Mouse (Mus musculus) lung, postnatal 0 days (tissue): ENCODE data around the gene Map2k1. TPM values are rescaled to one million over a fixed set of nuclear protein-coding genes. Genes with fewer than 3 reads are reported as not detected.

Source experiments
- ATAC-seq: fragments of 200-750 bp; cut with Nextera tagmentation; 2 replicates; pipeline ENCODE4 v1.8.0; 2017; ENCODE audit warnings: moderate library complexity
- DNase-seq: peaks from one replicate; pipeline ENCODE4 v3.0.0-alpha.2; 2016; ENCODE audit warnings: low spot score
- H3K27ac ChIP-seq: fragments of 300-500 bp; sonication (generic); 2 replicates; pipeline ENCODE4 v1.5.1; 2014; ENCODE audit warnings: antibody characterized with exemption, mild to moderate bottlenecking, low read length, mixed read lengths
- H3K27me3 ChIP-seq: fragments of 300-500 bp; sonication (generic); replicated peaks from 2 replicates; pipeline ENCODE4 v1.6.1; 2014; ENCODE audit warnings: low read length, mixed read lengths; ENCODE audit not compliant: insufficient read depth
- H3K36me3 ChIP-seq: fragments of 300-500 bp; sonication (generic); 2 replicates; pipeline ENCODE4 v1.6.1; 2014; ENCODE audit warnings: low read length, mixed read lengths; ENCODE audit not compliant: insufficient read depth
- H3K4me1 ChIP-seq: fragments of 300-500 bp; sonication (generic); 2 replicates; pipeline ENCODE4 v1.6.1; 2014; ENCODE audit warnings: antibody characterized with exemption, low read depth, low read length, mixed read lengths; ENCODE audit not compliant: insufficient read depth
- H3K4me2 ChIP-seq: fragments of 300-500 bp; sonication (generic); replicated peaks from 2 replicates; pipeline ENCODE4 v1.6.1; 2014; ENCODE audit warnings: low read depth, mild to moderate bottlenecking, low read length, moderate library complexity, mixed read lengths
- H3K4me3 ChIP-seq: fragments of 300-500 bp; sonication (generic); 2 replicates; pipeline ENCODE4 v1.5.1; 2014; ENCODE audit warnings: low read depth, low read length
- H3K9ac ChIP-seq: fragments of 300-500 bp; sonication (generic); replicated peaks from 2 replicates; pipeline ENCODE4 v1.6.1; 2014; ENCODE audit warnings: low read depth, mild to moderate bottlenecking
- H3K9me3 ChIP-seq: fragments of 300-500 bp; sonication (generic); 2 replicates; pipeline ENCODE4 v1.6.1; 2016; ENCODE audit warnings: low read length, mixed read lengths
- CTCF ChIP-seq: IDR thresholded peaks from 2 replicates; pipeline ENCODE4 v1.5.1; 2016; ENCODE audit warnings: antibody characterized with exemption, mild to moderate bottlenecking
- EP300 ChIP-seq: IDR thresholded peaks from 2 replicates; pipeline ENCODE4 v1.6.1; 2016; ENCODE audit warnings: antibody characterized with exemption, mild to moderate bottlenecking, control low read depth
- whole genome bisulfite sequencing: fragments of 180-500 bp; shearing (Covaris S2); extraction: QIAGEN DNeasy Blood & Tissue Kit; methylation state at CpG from one replicate; pipeline ENCODE4 v1.1.7; 2014; 5-methylcytosine and 5-hydroxymethylcytosine counted together
- polyA plus RNA-seq: library from polyadenylated mRNA; unstranded; fragments of >200 nt; fragmentation: Nextera tagmentation; extraction: Ambion mirVana; gene quantifications from 2 replicates; pipeline ENCODE4 v1.2.1, GENCODE M21; 2015

Map2k1 gene
- polyA plus RNA-seq, 1 experiment from 2014 or later: 67.1 TPM

DNA sequence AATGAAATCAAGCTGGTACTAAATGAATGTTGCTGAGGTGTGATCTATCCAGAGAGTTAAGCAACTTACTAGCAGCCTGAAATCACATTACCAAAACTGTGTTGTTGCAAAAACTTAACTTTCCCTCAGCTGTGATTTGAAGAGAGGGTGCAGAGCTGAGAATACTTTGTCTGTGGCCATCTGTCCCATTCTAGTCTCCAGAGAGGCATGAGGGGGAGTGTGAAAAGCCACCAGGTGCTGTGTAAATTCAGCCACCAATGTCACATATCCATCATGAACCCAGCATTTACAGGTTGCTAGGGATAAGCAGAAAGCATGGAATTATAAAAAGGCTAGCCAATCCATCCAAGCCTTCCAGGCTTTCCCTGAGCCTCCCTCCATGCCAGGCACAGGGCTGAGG, 24.5 kb downstream of the Map2k1 start:
- Histone ChIP-seq H3K4me2 (no peak overlapping the region), H3K27ac (no peak overlapping the region), H3K36me3 (no peaks in the 10 kb centered on the region), H3K9me3 (no peaks in the 10 kb centered on the region), H3K4me3 (no peak overlapping the region), H3K9ac (no peak overlapping the region), H3K4me1 (peaks cover 9% of the 10 kb centered on the region; the same call in 1 of the 2 replicates), H3K27me3 (no peaks in the 10 kb centered on the region)
- TF ChIP-seq EP300 (no peak), CTCF (no peak)
- ATAC-seq (no peak), DNase-seq (no peak)

DNA sequence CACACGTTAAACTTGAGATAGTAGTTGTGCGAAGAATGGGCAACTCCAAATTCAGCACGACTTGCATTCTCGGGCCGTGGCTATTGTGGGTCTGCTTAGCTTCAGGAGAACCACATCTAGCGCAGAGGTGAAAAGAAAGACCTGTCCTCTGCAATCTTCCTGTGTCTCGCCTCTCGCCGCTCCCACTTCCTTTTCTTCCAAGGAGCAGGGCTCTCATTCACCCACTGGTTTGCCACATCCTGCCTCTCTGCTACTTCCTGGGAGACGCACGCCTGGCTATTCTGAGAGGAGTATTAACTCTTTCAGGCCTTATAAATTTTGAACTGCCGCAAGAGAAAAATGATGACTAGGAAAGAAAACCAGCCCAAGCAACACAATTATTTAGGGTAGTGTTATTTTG, 25.7 kb downstream of the Map2k1 start:
- whole genome bisulfite sequencing: 56% methylated on average over 12 of the region's 12 CpGs
- H3K27me3 ChIP-seq: no peaks in the 10 kb centered on the region
- TF ChIP-seq CTCF: no peak
- no peak for TF ChIP-seq EP300
- H3K36me3 ChIP-seq: no peaks in the 10 kb centered on the region
- no peaks in the 10 kb centered on the region for H3K9me3 ChIP-seq
- no peak overlapping the region for H3K4me3 ChIP-seq
- peaks cover 9% of the 10 kb centered on the region; the same call in 1 of the 2 replicates for H3K4me1 ChIP-seq
- ATAC-seq (no peak), DNase-seq (peak; percentile 53)
- peak overlapping the region; percentile 11; the same call in 1 of the 2 replicates for H3K4me2 ChIP-seq
- no peak overlapping the region for H3K27ac ChIP-seq
- H3K9ac ChIP-seq: no peak overlapping the region

DNA sequence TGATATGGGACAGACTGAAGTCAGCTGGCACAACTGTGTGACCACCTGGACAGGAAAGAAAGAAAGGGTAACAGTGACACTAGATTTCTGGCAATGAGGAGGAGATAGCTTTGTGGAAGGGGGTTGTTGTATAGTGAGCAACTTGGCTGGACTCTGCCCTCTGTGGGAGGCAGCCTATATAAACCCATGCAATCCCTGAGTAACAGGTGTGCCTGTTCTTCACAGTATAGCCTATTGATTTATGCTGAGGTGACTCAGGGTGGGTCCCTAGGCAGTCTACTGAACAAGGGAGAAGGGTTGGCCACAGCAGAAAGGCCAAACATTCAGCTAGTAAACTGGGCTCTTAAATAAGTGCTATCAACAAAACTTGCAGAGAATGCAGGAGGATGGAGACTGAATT, 27.6 kb downstream of the Map2k1 start:
- DNase-seq (no peak), ATAC-seq (no peak)
- Histone ChIP-seq H3K9ac (no peak overlapping the region), H3K4me1 (no peaks in the 10 kb centered on the region; the same call in 1 of the 2 replicates), H3K27me3 (no peaks in the 10 kb centered on the region), H3K36me3 (no peaks in the 10 kb centered on the region), H3K4me2 (no peak overlapping the region), H3K4me3 (no peak overlapping the region), H3K27ac (no peak overlapping the region), H3K9me3 (no peaks in the 10 kb centered on the region)
- TF ChIP-seq CTCF (no peak), EP300 (no peak)

DNA sequence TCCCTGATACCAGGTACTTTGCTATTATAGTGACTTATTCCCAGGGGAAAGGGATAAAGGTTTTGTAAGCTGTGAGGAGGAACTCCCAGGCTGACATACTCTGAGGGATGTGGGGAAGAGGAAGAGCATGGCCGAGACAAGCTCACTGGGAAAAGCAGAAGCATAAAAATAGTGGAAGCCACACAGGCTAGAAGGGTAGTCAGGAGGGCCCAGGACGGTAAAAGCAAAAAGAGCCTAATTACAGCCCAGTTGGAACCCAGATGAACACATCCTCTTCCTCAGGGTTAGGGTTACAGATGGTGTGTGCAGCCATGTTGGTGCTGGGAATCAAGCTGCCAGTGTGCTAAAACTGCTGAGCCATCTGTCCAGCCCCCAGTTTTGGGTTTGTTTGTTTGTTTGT, 31.3 kb downstream of the Map2k1 start:
- no peaks in the 10 kb centered on the region for H3K9me3 ChIP-seq
- H3K27ac ChIP-seq: no peak overlapping the region
- H3K4me3 ChIP-seq: no peak overlapping the region
- H3K9ac ChIP-seq: no peak overlapping the region
- H3K36me3 ChIP-seq: no peaks in the 10 kb centered on the region
- H3K4me1 ChIP-seq: no peaks in the 10 kb centered on the region
- 59% methylated on average over 2 of the region's 2 CpGs for WGBS
- no peak for DNase-seq
- no peak for TF ChIP-seq EP300
- TF ChIP-seq CTCF: no peak
- ATAC-seq: no peak
- H3K4me2 ChIP-seq: no peak overlapping the region
- no peaks in the 10 kb centered on the region for H3K27me3 ChIP-seq

DNA sequence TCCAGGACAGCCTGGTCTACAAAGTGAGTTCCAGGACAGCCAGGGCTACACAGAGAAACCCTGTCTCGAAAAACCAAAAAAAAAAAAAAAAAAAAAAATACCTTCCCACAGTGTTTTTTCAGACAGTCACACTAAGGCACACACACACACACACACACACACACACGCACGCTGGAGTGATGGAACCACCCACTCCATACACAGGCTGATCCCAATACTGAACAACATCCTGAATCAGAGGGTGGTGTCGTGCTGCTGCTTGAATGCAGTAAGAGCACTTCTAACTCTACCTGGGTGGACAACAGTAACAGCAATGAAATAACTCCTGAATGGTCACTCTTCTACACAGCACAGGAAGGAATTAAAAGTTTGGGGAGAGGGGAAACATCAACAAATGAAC, 32.0 kb downstream of the Map2k1 start:
- no peaks in the 10 kb centered on the region for H3K36me3 ChIP-seq
- no peak for ATAC-seq
- H3K27ac ChIP-seq: no peak overlapping the region
- TF ChIP-seq EP300 (no peak), CTCF (no peak)
- H3K27me3 ChIP-seq: no peaks in the 10 kb centered on the region
- H3K4me2 ChIP-seq: no peak overlapping the region
- H3K4me3 ChIP-seq: no peak overlapping the region
- no peak overlapping the region for H3K9ac ChIP-seq
- no peaks in the 10 kb centered on the region for H3K9me3 ChIP-seq
- WGBS: 74% methylated on average over 4 of the region's 4 CpGs
- no peaks in the 10 kb centered on the region for H3K4me1 ChIP-seq
- DNase-seq: no peak

DNA sequence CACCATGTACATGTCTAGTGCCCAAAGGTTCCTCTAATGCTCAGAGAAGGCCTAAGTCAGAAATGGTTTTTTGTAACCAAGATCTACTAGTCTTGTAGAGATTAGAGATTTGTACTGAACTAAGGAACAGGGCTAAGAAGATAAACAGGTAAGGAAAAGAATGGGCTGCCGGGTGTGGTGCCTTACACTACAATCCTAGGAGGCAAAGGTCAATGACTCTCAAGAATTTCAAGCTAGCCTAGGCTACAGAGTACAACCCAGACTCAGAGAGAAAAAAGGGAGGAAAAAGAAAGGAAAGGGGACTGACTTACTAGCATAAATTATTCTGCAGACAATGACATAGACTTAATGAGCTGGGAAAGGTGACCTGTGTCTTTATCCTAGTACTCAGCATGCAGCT, 32.8 kb downstream of the Map2k1 start:
- TF ChIP-seq EP300 (no peak), CTCF (no peak)
- no peaks in the 10 kb centered on the region for H3K36me3 ChIP-seq

DNA sequence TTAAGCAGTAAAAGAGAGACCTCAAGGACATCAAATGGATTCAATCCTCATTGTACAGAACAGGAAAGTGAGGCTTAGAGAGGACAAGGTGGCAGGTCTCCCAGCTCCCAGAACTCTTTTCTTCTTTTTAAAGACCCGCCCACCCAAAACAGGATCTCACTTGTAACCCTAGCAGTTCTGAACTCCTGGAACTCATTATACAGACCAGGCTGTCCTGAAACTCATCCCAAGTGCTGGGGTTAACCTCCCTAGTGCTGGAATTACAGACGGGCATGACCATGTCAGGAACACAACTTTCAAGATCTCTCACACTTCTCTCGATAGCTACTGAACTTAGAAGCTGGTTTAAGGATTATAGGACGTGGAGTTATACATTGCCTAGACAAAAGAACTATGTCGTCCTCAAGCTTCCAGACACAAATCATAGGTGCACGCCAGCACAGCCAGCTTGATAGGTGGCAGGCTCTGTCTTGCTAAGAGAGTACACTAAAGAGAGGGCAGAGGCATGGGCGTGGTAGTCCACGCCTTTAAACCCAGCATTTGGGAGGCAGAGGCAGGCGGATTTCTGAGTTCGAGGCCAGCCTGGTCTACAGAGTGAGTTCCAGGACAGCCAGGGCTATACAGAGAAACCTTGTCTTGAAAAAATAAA, 33.5 kb downstream of the Map2k1 start:
- Histone ChIP-seq H3K36me3 (no peaks in the 10 kb centered on the region), H3K27me3 (no peaks in the 10 kb centered on the region), H3K9ac (no peak overlapping the region), H3K27ac (no peak overlapping the region), H3K9me3 (no peaks in the 10 kb centered on the region), H3K4me3 (no peak overlapping the region), H3K4me1 (no peaks in the 10 kb centered on the region), H3K4me2 (no peak overlapping the region)
- no peak for TF ChIP-seq EP300
- TF ChIP-seq CTCF: no peak
- DNase-seq (no peak), ATAC-seq (no peak)
- 88% methylated on average over 10 of the region's 10 CpGs for WGBS

More for the DNA sequence above, 32.8 kb downstream of the Map2k1 start:
- Histone ChIP-seq H3K27me3 (no peaks in the 10 kb centered on the region), H3K4me2 (no peak overlapping the region), H3K9me3 (no peaks in the 10 kb centered on the region), H3K27ac (no peak overlapping the region), H3K4me3 (no peak overlapping the region), H3K4me1 (no peaks in the 10 kb centered on the region), H3K9ac (no peak overlapping the region)
- ATAC-seq: no peak
- no peak for DNase-seq
- WGBS: 54% methylated on average over 1 of the region's 1 CpGs
